Mouse (Mus musculus) midbrain, postnatal 0 days (tissue): ENCODE results near the gene Vmn2r41. TPM values are rescaled to one million over a fixed set of nuclear protein-coding genes. Genes with fewer than 3 reads are reported as not detected.
"Not testable (repeated sequence)": the region's sequence is repeated elsewhere in the genome, so short reads cannot be mapped to it uniquely, and the experiment has no call there.

Experiments
- ATAC-seq: fragments of 200-750 bp; cut with Nextera tagmentation; 2 replicates; pipeline ENCODE4 v1.8.0; 2017; ENCODE audit warnings: moderate number of reproducible peaks, mild to moderate bottlenecking, moderate TSS enrichment, moderate library complexity; ENCODE audit not compliant: low FRiP score
- DNase-seq: peaks from one replicate; pipeline ENCODE4 v3.0.0-alpha.2; 2015; ENCODE audit warnings: low spot score
- H3K27ac ChIP-seq: fragments of 300-500 bp; sonication (generic); 2 replicates; pipeline ENCODE4 v1.5.1; 2014; ENCODE audit warnings: low read depth, mild to moderate bottlenecking, low read length, mixed read lengths
- H3K27me3 ChIP-seq: fragments of 300-500 bp; sonication (generic); 2 replicates; pipeline ENCODE4 v1.6.1; 2014; ENCODE audit warnings: low read length, control low read depth, mixed read lengths; ENCODE audit not compliant: insufficient read depth
- H3K36me3 ChIP-seq: fragments of 300-500 bp; sonication (generic); 2 replicates; pipeline ENCODE4 v1.6.1; 2014; ENCODE audit warnings: low read length, control low read depth, mixed read lengths; ENCODE audit not compliant: insufficient read depth
- H3K4me1 ChIP-seq: fragments of 300-500 bp; sonication (generic); 2 replicates; pipeline ENCODE4 v1.6.1; 2014; ENCODE audit warnings: mild to moderate bottlenecking, control low read depth, antibody characterized with exemption, low read length, mixed read lengths; ENCODE audit not compliant: insufficient read depth
- H3K4me2 ChIP-seq: fragments of 300-500 bp; sonication (generic); 2 replicates; pipeline ENCODE4 v1.6.1; 2014; ENCODE audit warnings: low read depth, mild to moderate bottlenecking, low read length, mixed read lengths; ENCODE audit not compliant: poor library complexity, severe bottlenecking
- H3K4me3 ChIP-seq: fragments of 300-500 bp; sonication (generic); 2 replicates; pipeline ENCODE4 v1.5.1; 2014; ENCODE audit warnings: low read depth, mild to moderate bottlenecking, low read length, moderate library complexity
- H3K9ac ChIP-seq: fragments of 300-500 bp; sonication (generic); replicated peaks from 2 replicates; pipeline ENCODE4 v1.6.1; 2014; ENCODE audit warnings: mild to moderate bottlenecking, low read length, moderate library complexity, mixed read lengths; ENCODE audit not compliant: poor library complexity, severe bottlenecking
- H3K9me3 ChIP-seq: fragments of 300-500 bp; sonication (generic); 2 replicates; pipeline ENCODE4 v1.6.1; 2016; ENCODE audit warnings: low read length, control low read depth
- WGBS: fragments of 180-500 bp; shearing (Covaris S2); extraction: QIAGEN DNeasy Blood & Tissue Kit; methylation state at CpG from one replicate; pipeline ENCODE4 v1.1.7; 2014; 5-methylcytosine and 5-hydroxymethylcytosine counted together
- polyA plus RNA-seq: library from polyadenylated mRNA; unstranded; fragments of >200 nt; fragmentation: Nextera tagmentation; extraction: Ambion mirVana; gene quantifications from 2 replicates; pipeline ENCODE4 v1.2.1, GENCODE M21; 2015
- total RNA-seq: library from RNA; depleted of rRNA; stranded (reverse); fragments of >200 nt; gene quantifications from 2 replicates; pipeline ENCODE4 v1.2.3, GENCODE M21; 2014; rRNA removed

The Vmn2r41 gene
- total RNA-seq (not detected in 2 replicates), polyA plus RNA-seq (not detected in 2 replicates)

DNA sequence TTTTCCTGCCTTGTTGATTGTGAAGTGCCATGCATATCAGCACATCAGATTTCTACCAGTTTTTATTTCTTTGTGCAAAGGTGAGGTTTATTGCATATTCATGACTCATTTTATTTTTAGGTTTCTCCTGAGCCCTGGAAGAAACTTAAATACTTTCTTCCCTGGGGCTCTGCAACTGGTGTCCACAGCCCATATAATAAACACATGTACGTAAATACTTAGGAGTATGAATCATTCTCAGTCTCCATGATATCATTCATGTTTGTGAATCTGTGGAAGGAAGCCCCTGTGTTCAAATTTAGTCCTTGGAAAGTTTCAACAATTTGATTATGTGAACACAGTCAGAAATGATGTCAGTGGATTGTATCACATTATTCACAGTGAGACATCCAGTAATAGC is at the start of gene Vmn2r41:
Gene Vmn2r41 (minus strand): TSS at position 101 of the 400 bp plus-strand sequence.
- H3K36me3 ChIP-seq, H3K4me1 ChIP-seq, DNase-seq, H3K27ac ChIP-seq, H3K4me3 ChIP-seq, H3K4me2 ChIP-seq, H3K27me3 ChIP-seq, H3K9me3 ChIP-seq, H3K9ac ChIP-seq, ATAC-seq: not testable (repeated sequence)
- no CpG with 5 or more reads among the region's 1 CpGs for WGBS

DNA sequence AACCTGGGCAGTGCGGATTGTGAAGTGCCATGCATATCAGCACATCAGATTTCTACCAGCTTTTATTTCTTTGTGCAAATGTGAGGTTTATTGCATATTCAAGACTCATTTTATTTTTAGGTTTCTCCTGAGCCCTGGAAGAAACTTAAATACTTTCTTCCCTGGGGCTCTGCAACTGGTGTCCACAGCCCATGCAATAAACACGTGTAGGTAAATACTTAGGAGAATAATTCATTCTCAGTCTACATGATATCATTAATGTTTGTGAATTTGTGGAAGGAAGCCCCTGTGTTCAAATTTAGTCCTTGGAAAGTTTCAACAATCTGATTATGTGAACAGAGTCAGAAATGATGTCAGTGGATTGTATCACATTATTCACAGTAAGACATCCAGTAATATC is 38.8 kb upstream of the Vmn2r41 start, which contains the start of gene Vmn2r42:
Gene Vmn2r42 (minus strand): TSS at position 101 of the 400 bp plus-strand sequence.
- H3K27ac ChIP-seq, DNase-seq, H3K9ac ChIP-seq, ATAC-seq, H3K9me3 ChIP-seq, H3K4me1 ChIP-seq, H3K27me3 ChIP-seq, H3K4me2 ChIP-seq, H3K36me3 ChIP-seq, H3K4me3 ChIP-seq: not testable (repeated sequence)
- no CpG with 5 or more reads among the region's 2 CpGs for WGBS

GRCm38 (mm10) chr7:8092871-8093270 is 68.6 kb downstream of the Vmn2r41 start:
- not testable (repeated sequence) for H3K9ac ChIP-seq, ATAC-seq, H3K36me3 ChIP-seq, H3K4me2 ChIP-seq, H3K9me3 ChIP-seq, H3K27ac ChIP-seq, H3K4me1 ChIP-seq, H3K27me3 ChIP-seq, DNase-seq, H3K4me3 ChIP-seq
- WGBS: 38% methylated on average over 11 of the region's 15 CpGs

Other genes with a start within 250 kb of the Vmn2r41 start
- not detected in 2 replicates for gene Vmn2r42, start 38.7 kb upstream of the Vmn2r41 start, total RNA-seq
- gene Vmn2r42, start 38.7 kb upstream of the Vmn2r41 start, polyA plus RNA-seq: not detected in 2 replicates
- not detected in 2 replicates for gene Vmn2r43, start 98.9 kb upstream of the Vmn2r41 start, total RNA-seq
- not detected in 2 replicates for gene Vmn2r43, start 98.9 kb upstream of the Vmn2r41 start, polyA plus RNA-seq
- not detected in 2 replicates for gene Vmn2r44, start 221.7 kb upstream of the Vmn2r41 start, total RNA-seq
- not detected in 2 replicates for gene Vmn2r44, start 221.7 kb upstream of the Vmn2r41 start, polyA plus RNA-seq